Mouse (Mus musculus): ENCODE data around the gene Hus1b.

DNA sequence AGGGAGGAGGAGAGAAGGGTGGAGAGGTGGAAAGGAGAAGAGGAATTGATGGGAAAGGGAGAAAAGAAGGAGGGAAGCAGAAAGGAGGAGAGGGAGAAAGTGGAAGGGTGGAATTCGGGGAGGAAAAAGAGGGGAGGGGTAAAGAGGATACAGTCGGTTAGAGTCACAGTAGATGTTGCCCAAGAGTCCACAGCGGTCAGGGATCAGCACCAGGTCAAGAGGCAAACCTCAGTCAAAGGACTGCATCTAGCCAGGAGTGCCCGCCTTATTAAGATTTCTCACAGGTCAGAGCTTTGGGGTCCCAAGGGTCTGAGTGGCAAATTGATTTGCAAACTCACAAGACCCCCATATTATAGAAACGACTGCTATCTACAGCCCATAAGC is 26.7 kb upstream of the Hus1b start:
- TF ChIP-seq CTCF (IDR thresholded peaks at IDR 0.05; ENCODE audit: extremely low read depth, insufficient read depth, low read length) (no peak), POLR2A (IDR thresholded peaks at IDR 0.05; ENCODE audit: extremely low read depth, insufficient read depth, low read length) (no peak)

Measured in cortical plate, adult 2 months (tissue).